Mouse (Mus musculus) intestine, postnatal 0 days (tissue): ENCODE results near the gene Pttg1ip. TPM values are rescaled to one million over a fixed set of nuclear protein-coding genes. Genes with fewer than 3 reads are reported as not detected.
A peak's percentile ranks its signal among the peaks of the same experiment; 100 is the strongest.

Experiments
- ATAC-seq: fragments of 200-750 bp; cut with Nextera tagmentation; 2 replicates; pipeline ENCODE4 v1.8.0; 2017; ENCODE audit warnings: mild to moderate bottlenecking, moderate TSS enrichment, moderate library complexity
- H3K27ac ChIP-seq: fragments of 300-500 bp; sonication (generic); 2 replicates; pipeline ENCODE4 v1.5.1; 2014; ENCODE audit warnings: mild to moderate bottlenecking, low read depth, low read length, moderate library complexity
- H3K27me3 ChIP-seq: fragments of 300-500 bp; sonication (generic); replicated peaks from 2 replicates; pipeline ENCODE4 v1.6.1; 2014; ENCODE audit warnings: low read length, mixed read lengths; ENCODE audit not compliant: control insufficient read depth, insufficient read depth
- H3K36me3 ChIP-seq: fragments of 300-500 bp; sonication (generic); 2 replicates; pipeline ENCODE4 v1.6.1; 2014; ENCODE audit warnings: mild to moderate bottlenecking, moderate library complexity; ENCODE audit not compliant: control insufficient read depth, insufficient read depth
- H3K4me1 ChIP-seq: fragments of 300-500 bp; sonication (generic); replicated peaks from 2 replicates; pipeline ENCODE4 v1.6.1; 2014; ENCODE audit warnings: antibody characterized with exemption, low read length, mixed read lengths; ENCODE audit not compliant: control insufficient read depth, insufficient read depth
- H3K4me2 ChIP-seq: fragments of 300-500 bp; sonication (generic); replicated peaks from 2 replicates; pipeline ENCODE4 v1.6.1; 2014; ENCODE audit warnings: low read depth, mild to moderate bottlenecking, moderate library complexity
- H3K4me3 ChIP-seq: fragments of 300-500 bp; sonication (generic); 2 replicates; pipeline ENCODE4 v1.5.1; 2014; ENCODE audit warnings: low read depth, low read length
- H3K9ac ChIP-seq: fragments of 300-500 bp; sonication (generic); 2 replicates; pipeline ENCODE4 v1.6.1; 2014; ENCODE audit warnings: mild to moderate bottlenecking, low read depth, low read length
- H3K9me3 ChIP-seq: fragments of 300-500 bp; sonication (generic); 2 replicates; pipeline ENCODE4 v1.6.1; 2016; ENCODE audit warnings: mixed run types; ENCODE audit not compliant: control insufficient read depth
- CTCF ChIP-seq: sonication (generic); IDR thresholded peaks from 2 replicates; pipeline ENCODE4 v1.5.1; 2016; ENCODE audit warnings: low read depth, mild to moderate bottlenecking, control low read depth, antibody characterized with exemption, moderate library complexity
- WGBS: fragments of 180-500 bp; shearing (Covaris S2); extraction: QIAGEN DNeasy Blood & Tissue Kit; methylation state at CpG from one replicate; pipeline ENCODE4 v1.1.7; 2014; 5-methylcytosine and 5-hydroxymethylcytosine counted together
- polyA plus RNA-seq: library from polyadenylated mRNA; unstranded; fragments of >200 nt; fragmentation: Nextera tagmentation; extraction: Ambion mirVana; gene quantifications from 2 replicates; pipeline ENCODE4 v1.2.1, GENCODE M21; 2015

Gene Pttg1ip
- polyA plus RNA-seq = 200 and 201 TPM in 2 replicates

- H3K9ac ChIP-seq = peak within 1 kb of the TSS; percentile 83
- under 1% methylated on average over 64 of the region's 64 CpGs for WGBS
- peak within 1 kb of the TSS; percentile 78 for H3K4me3 ChIP-seq
- H3K27ac ChIP-seq = peak within 1 kb of the TSS; percentile 99
- no peaks in the 10 kb centered on the region for H3K36me3 ChIP-seq
- H3K9me3 ChIP-seq = no peaks in the 10 kb centered on the region
- ATAC-seq = peak; percentile 90
- no peaks in the 10 kb centered on the region for H3K27me3 ChIP-seq
- no peak; the same call in 1 of the 2 replicates for TF ChIP-seq CTCF
- H3K4me2 ChIP-seq = peak within 1 kb of the TSS; percentile 77
- H3K4me1 ChIP-seq = peaks cover 11% of the 10 kb centered on the region
These were observed at the start of gene Pttg1ip for GRCm38 (mm10) chr10:77581408-77582284. Gene Pttg1ip (plus strand): TSS chr10:77581720.

DNA sequence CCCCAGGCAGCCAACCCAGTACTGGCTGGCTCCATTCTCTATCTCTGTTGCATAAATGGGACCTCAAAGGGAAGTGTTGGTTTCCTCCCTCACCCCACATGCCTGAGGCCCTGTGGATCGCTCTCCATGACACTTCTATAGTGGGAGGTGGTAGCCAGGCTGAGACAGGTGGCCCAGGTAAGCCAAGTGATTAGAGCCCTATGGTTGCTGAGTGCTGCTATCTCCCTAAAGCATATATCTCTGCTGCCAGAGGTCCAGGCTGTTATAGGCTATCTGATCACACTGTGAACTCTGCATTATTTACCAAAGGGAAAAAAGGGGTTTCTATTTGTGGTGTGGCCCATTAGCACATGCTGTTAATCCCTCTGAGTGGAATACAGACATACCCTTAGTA, 49.5 kb upstream of the Pttg1ip start:
- TF ChIP-seq CTCF = no peak
- ATAC-seq = no peak
- H3K4me3 ChIP-seq = no peak overlapping the region
- no peaks in the 10 kb centered on the region for H3K4me1 ChIP-seq
- H3K27ac ChIP-seq = no peak overlapping the region
- H3K9ac ChIP-seq = no peak overlapping the region
- no peak overlapping the region for H3K4me2 ChIP-seq
- WGBS = 61% methylated on average over 1 of the region's 1 CpGs
- no peaks in the 10 kb centered on the region for H3K9me3 ChIP-seq
- H3K27me3 ChIP-seq = no peaks in the 10 kb centered on the region
- H3K36me3 ChIP-seq = no peaks in the 10 kb centered on the region

GRCm38 (mm10) chr10:77536727-77537126, 44.8 kb upstream of the Pttg1ip start:
- no peak overlapping the region for H3K9ac ChIP-seq
- no peak overlapping the region for H3K4me2 ChIP-seq
- 71% methylated on average over 8 of the region's 8 CpGs for WGBS
- TF ChIP-seq CTCF = no peak
- no peaks in the 10 kb centered on the region for H3K27me3 ChIP-seq
- H3K4me3 ChIP-seq = no peak overlapping the region
- H3K27ac ChIP-seq = no peak overlapping the region
- no peak for ATAC-seq
- H3K9me3 ChIP-seq = no peaks in the 10 kb centered on the region
- H3K36me3 ChIP-seq = no peaks in the 10 kb centered on the region
- no peaks in the 10 kb centered on the region for H3K4me1 ChIP-seq

GRCm38 (mm10) chr10:77537215-77538209, 44.0 kb upstream of the Pttg1ip start:
- ATAC-seq = no peak
- Histone ChIP-seq H3K36me3 (no peaks in the 10 kb centered on the region), H3K4me2 (no peak overlapping the region), H3K9me3 (no peaks in the 10 kb centered on the region), H3K9ac (no peak overlapping the region), H3K27me3 (no peaks in the 10 kb centered on the region), H3K4me3 (no peak overlapping the region), H3K4me1 (no peaks in the 10 kb centered on the region), H3K27ac (no peak overlapping the region)
- no peak for TF ChIP-seq CTCF
- WGBS = 77% methylated on average over 11 of the region's 11 CpGs

DNA sequence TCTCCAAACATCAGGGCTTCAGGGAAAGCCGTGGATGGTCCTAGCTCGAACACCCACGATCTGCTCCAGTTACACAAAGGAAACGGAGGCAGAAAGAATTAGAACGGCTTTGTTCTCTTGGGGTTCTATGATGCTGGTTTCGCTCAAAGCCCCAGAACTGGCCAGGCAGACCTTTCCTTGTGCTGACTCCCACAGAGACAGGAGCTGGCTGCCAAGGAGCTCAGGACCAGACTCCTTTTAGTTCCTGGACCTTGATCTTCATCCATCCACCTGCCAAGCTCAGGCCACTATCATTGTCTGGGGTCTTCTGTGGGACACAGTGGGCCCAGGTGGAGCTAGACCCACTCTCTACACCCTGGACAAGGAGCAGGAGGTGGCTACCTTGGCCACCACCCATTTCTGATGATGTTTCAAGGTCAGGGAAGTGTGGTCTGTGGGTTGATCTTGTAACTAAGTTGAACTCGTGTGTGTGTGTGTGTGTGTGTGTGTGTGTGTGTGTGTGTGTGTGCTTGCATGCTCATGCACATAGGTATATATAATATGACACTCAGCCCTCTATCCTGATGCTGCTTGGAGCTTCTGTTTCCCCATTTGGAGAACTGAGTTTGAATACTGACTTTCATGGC, 42.1 kb upstream of the Pttg1ip start:
- ATAC-seq = no peak

More for the DNA sequence above, 42.1 kb upstream of the Pttg1ip start:
- Histone ChIP-seq H3K36me3 (no peaks in the 10 kb centered on the region), H3K9ac (no peak overlapping the region), H3K9me3 (no peaks in the 10 kb centered on the region), H3K4me3 (no peak overlapping the region), H3K4me1 (no peaks in the 10 kb centered on the region), H3K4me2 (no peak overlapping the region), H3K27ac (no peak overlapping the region), H3K27me3 (no peaks in the 10 kb centered on the region)
- WGBS = 87% methylated on average over 7 of the region's 7 CpGs
- no peak for TF ChIP-seq CTCF
